Mouse (Mus musculus) embryo, embryonic 9.5 days (tissue): ENCODE measurements around the gene Ppp1r1b.
A peak's percentile ranks its signal among the peaks of the same experiment; 100 is the strongest.

Source experiments
- DNase-seq: peaks from one replicate; pipeline ENCODE4 v3.0.0-alpha.2; 2017; ENCODE audit errors: extremely low spot score

Ppp1r1b gene

GRCm38 (mm10) chr11:98348083-98348961 is at the start of gene Ppp1r1b:
Gene Ppp1r1b (plus strand): TSS chr11:98348404.
- DNase-seq, result no peak

DNA sequence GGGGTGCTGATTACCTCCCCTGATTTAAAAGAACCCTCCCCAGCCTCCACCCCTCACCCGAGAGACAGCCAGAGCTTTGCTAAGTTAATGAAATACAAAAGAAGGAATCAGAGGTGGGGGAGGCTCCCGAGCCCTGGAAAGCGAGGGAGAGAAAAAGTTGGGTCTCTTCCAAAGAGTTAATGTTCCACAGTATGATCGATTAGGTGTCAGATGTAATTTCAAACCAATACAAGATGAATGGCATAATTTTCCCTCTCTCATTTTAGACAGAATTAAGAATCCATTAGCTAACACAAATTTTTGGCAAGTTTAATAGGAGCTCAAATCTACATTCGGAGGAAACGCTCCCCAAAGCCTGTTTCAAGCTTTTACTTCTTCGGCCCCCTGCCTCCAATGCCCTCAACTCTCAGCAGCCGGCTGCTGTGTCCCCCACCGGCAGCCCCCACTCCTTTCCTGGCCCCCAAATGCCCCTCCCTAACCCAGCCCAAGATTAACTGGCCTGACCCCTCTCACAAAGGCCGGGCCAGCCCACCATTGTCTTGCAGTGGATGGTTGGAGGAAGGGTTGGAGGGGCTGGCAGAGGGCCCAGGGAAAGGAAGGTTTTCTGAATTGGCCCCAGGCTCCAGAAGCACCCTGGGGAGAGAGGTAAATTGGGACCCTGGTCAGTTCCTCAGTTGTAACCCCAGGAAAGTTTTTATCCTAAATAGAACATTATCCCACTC is 49.6 kb upstream of the Ppp1r1b start:
- DNase-seq, result peak; percentile 29

DNA sequence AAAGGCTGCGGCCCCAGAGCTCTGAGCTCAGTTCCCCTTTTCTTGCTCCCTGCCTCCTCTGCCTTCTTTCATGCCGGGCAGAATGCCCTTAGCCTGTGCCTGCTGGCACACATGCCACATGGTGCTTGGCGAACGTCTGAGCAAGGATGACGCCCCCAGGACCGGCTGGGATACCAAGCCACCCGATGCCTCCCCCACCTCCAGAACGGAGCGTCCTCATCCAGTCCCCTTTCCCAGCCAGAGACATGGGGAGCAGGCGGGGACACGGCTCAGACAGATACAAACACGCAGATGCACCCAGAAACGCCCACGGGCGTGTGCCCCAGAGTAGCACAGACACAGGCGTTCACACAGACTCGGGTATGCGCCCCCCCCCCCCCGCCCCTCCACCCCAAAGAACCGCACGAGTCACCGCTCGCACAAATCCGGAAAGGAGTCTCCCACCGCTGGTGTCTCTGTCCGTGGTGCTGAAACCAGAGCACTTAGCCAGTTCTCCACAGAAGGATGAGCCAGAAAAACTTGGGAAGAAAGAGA is 34.3 kb upstream of the Ppp1r1b start:
- peak; percentile 76 for DNase-seq

GRCm38 (mm10) chr11:98317479-98317878 is 30.7 kb upstream of the Ppp1r1b start:
- no peak for DNase-seq

DNA sequence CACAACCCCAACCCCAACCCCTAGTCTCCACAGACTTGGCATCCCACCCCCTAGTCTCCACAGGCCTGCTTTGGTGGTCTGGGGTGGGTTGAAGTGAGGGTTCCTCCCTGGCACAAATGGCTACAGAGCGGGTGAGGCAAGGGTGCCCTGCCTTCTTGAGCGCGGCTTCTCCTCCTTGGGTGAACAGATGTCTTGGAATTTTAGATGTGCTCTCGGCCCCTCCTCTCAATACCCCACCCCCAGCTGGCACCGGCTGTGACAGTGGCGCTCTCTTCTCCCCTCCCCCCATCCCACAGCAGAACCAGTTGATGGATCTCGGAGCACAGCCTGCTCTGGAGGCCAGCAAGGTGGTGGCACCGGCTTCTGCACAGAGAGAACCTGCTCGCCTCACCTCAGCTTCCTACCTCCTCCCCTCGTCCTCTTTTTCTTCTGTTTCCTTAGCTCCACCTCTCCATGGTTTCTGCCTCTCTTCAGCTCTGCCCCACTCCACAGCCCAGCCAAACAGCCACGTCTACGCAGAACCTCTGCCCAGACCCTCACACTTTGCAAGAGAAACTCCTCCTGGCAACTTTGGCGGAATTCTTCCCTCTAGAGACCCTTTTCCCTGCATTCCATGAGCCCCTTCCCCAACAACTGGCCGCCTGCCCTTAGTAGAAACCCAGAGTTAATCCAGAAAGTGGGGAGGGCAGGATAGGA is 29.6 kb upstream of the Ppp1r1b start:
- DNase-seq, result no peak

- no peak for DNase-seq
Measured at GRCm38 (mm10) chr11:98319120-98319519, 29.1 kb upstream of the Ppp1r1b start.

GRCm38 (mm10) chr11:98319544-98319943 is 28.7 kb upstream of the Ppp1r1b start:
- no peak for DNase-seq

DNA sequence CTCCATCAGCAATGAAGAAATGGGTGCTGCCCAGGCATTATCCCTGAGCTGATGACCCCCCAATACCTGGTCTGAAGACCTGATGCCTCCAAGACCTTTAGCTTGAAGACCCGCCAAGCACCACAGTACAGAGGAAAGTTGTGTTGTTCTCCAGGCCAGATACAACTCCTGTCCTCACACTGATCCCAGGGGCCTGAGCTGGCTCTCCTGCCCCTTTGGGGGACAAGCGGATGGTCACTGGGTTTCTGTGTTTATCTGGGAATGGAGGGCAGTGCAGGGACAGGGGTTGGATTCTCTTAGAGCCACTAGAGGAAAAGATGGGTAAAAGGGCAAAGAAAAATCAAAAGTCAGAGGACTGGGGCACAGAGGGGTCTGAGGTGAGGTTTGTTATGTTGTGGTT is 28.3 kb upstream of the Ppp1r1b start:
- no peak for DNase-seq

- no peak for DNase-seq
Measured at GRCm38 (mm10) chr11:98320381-98320780, 27.8 kb upstream of the Ppp1r1b start.

DNA sequence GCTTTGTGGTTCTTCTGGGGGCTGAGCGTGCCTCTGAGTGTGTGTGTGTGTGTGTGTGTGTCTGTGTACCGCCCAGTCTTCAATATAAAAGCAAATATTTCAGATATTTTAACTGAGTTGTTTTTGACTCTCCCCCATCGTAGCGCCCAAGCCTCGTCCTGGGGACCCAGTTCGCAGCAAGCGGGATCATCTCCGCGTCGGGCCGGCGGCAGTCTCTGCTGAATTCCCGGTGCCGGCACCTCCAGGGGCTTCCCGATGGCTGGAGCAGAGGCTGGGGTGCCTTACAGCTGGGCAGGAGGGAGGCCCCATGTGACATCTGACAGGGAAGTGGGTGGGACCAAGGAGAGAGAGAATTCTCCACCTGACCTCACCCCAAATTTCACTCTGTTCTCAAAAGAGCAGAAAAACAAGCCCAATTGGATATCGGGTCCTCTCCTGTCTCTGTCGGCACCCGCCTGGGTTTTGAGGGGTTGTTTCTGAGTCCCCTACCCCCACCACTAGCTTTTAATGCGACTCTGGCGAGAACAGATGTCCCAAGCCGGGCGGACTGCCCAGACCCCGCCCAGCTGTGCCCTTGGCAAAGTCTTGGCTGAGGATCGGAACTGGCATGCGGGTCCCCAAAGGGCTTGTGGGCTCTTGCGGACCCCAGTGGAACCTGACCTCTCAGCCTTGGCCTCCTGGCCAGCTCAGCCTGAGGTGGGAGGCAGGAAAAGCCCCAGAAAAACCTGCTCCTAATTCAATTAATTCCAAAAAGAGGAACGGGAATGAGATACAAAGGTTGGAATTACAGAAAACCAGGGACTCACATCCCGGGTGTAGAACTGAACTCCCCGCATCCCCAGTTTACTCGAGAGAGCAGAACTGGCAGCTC is 27.2 kb upstream of the Ppp1r1b start:
- DNase-seq, result no peak

DNA sequence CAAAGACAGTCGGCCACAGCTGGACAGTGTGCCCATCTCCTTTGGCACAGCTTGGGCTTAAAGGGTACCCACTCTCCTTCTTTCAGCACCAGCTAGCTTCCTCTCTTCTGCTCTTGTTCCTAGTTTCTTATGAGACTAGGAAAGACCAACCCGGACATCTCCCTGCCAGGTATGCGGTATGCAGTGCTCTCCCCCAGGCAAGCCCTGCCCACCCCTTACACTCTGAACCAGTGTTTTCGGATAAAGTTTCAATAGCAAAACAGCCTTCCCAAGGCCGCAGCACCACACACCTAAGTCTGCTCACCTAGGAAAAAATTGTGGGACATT is 26.6 kb upstream of the Ppp1r1b start:
- DNase-seq, result no peak

DNA sequence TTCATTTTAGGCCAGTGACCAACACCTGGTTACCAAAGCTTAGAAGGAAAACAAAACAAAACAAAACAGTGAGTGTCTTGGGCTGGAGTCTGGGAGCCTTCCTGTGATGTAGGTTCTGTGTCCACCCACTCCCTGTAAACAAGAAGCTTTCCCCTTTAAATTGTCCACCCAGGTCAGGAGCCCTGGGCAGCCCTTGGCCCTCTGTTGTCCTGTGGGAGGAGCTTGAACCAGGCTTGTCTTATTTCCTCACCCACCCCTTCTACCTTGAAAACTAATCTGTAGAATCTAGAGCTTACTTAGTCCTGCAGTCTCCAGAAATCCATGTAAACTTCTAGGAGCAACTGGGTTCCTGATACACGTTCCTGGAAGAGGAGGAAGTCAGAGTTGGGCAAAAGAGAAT is 26.0 kb upstream of the Ppp1r1b start:
- no peak for DNase-seq

GRCm38 (mm10) chr11:98323136-98323866 is 24.9 kb upstream of the Ppp1r1b start:
- no peak for DNase-seq

- peak; percentile 55 for DNase-seq
Measured at GRCm38 (mm10) chr11:98323933-98324332, 24.3 kb upstream of the Ppp1r1b start.

DNA sequence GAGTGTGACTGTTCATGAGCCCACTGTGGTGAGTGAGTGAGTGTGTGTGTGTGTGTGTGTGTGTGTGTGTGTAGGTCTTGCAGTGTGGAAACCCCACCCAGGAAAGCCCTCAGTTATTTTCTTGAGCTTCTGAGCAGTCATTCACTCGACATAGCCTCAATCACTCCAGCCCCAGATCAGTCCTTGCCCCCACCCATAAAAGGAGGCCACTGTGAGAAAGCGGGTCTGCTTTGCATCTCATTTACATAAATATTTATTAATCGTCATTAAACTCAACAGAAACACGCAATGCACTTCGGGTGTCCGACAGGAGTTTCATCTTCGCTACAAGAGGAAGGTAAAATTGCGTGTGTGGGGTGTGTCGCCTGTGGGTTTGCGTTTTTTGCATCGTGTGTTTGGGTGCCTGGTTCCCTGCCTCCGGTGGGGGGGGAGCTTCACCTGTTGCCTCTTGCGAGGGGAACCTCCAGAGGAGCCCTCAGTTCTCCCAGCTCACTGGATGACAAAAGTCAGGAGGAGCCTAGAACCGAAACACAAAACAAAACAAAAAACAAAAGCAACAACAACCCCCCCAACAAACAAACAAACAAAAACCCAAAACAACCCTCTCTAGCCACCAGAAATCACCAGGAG is 22.9 kb upstream of the Ppp1r1b start:
- no peak for DNase-seq

DNA sequence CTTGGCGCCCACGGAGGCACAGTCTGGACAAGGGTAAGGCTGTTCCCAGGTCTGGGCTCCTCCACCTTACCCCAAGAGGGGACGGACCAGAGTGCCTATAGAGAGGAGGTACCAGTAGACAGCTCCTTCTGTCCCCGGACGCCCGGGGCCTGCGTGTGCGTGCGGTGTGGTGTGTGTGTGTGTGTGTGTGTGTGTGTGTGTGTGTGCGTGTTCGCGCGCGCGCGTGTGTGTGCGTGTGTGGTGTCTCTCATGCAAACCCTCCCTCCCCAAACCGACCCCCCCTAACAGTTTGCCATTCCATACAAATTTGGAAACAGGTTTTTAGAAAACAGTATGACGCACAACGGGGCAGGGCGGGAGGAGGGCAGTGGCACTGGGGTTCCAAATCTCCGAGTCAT is 22.4 kb upstream of the Ppp1r1b start:
- no peak for DNase-seq

GRCm38 (mm10) chr11:98326741-98327135 is 21.5 kb upstream of the Ppp1r1b start:
- no peak for DNase-seq

- no peak for DNase-seq
Measured at GRCm38 (mm10) chr11:98327136-98328030, 20.8 kb upstream of the Ppp1r1b start.

DNA sequence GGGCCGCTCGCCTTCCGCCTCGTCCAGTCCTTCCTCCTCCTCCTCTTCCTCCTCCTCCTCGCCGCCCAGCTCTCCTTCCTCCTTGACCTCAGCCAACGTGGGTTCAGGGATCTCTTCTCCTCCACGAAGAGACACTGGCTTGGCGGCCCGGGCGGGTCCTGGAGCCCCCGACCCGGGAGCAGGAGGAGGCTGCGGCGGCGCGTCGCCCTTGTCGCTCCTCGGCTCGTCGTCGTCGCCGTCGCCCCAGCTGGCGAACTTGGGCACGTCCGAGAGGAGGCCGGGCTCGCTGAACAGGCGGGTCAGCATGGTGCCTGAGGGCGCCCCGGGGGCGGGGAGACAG is 20.2 kb upstream of the Ppp1r1b start:
- DNase-seq, result no peak
